Mouse (Mus musculus) kidney, adult 9 months (tissue): ENCODE data around the gene Tomm5.
A peak's percentile ranks its signal among the peaks of the same experiment; 100 is the strongest.
"Not testable (repeated sequence)": the region's sequence is repeated elsewhere in the genome, so short reads cannot be mapped to it uniquely, and the experiment has no call there.

Experiments
- DNase-seq: peaks from one replicate; pipeline ENCODE4 v3.0.0; 2022

Tomm5 gene

GRCm38 (mm10) chr4:45064577-45064976, 43.3 kb downstream of the Tomm5 start:
- peak; percentile 77 for DNase-seq

GRCm38 (mm10) chr4:45063836-45064235, 44.1 kb downstream of the Tomm5 start:
- not testable (repeated sequence) for DNase-seq

GRCm38 (mm10) chr4:45055451-45055850, 52.5 kb downstream of the Tomm5 start:
- no peak for DNase-seq
